Mouse (Mus musculus) small intestine, adult 2 months (tissue): ENCODE measurements around the gene Ephb1. TPM values are rescaled to one million over a fixed set of nuclear protein-coding genes. Genes with fewer than 3 reads are reported as not detected.

Experiments
- H3K27ac ChIP-seq: fragments of 200-500 bp; 2 replicates; pipeline ENCODE4 v1.5.1; 2012; ENCODE audit warnings: low read depth, low read length, control low read depth, inconsistent platforms; ENCODE audit not compliant: insufficient read depth
- H3K27me3 ChIP-seq: fragments of 200-500 bp; 2 replicates; pipeline ENCODE4 v1.6.1; 2012; ENCODE audit warnings: mild to moderate bottlenecking, moderate library complexity, low read length, inconsistent platforms; ENCODE audit not compliant: control insufficient read depth, insufficient read depth
- H3K36me3 ChIP-seq: fragments of 200-500 bp; 2 replicates; pipeline ENCODE4 v1.6.1; 2012; ENCODE audit warnings: mild to moderate bottlenecking, low read length, control low read depth, inconsistent platforms; ENCODE audit not compliant: control insufficient read depth, insufficient read depth
- H3K4me1 ChIP-seq: fragments of 200-500 bp; 2 replicates; pipeline ENCODE4 v1.6.1; 2012; ENCODE audit warnings: low read length, inconsistent platforms, mixed read lengths; ENCODE audit not compliant: control insufficient read depth, insufficient read depth, insufficient read length
- H3K4me3 ChIP-seq: fragments of 200-500 bp; 2 replicates; pipeline ENCODE4 v1.5.1; 2012; ENCODE audit warnings: low read depth, mild to moderate bottlenecking, control low read depth, inconsistent platforms, low read length, moderate library complexity
- CTCF ChIP-seq: fragments of 200-500 bp; IDR thresholded peaks from 2 replicates; pipeline ENCODE4 v1.5.1; 2012; ENCODE audit warnings: low read depth, mild to moderate bottlenecking, control low read depth, inconsistent platforms, low read length, moderate library complexity, mixed read lengths; ENCODE audit not compliant: insufficient replicate concordance, insufficient read length; ENCODE audit errors: extremely low read depth
- POLR2A ChIP-seq: fragments of 200-500 bp; IDR thresholded peaks from 2 replicates; pipeline ENCODE4 v1.6.1; 2012; ENCODE audit warnings: low read depth, mild to moderate bottlenecking, control low read depth, inconsistent platforms, low read length, moderate library complexity
- WGBS: fragments of 180-500 bp; shearing (Covaris S2); methylation state at CpG from one replicate; pipeline ENCODE4 v1.1.7; 2018; 5-methylcytosine and 5-hydroxymethylcytosine counted together
- polyA plus RNA-seq: library from polyadenylated mRNA; depleted of rRNA; stranded (reverse); fragments of >200 nt; gene quantifications from 2 replicates; pipeline ENCODE4 v1.2.3, GENCODE M21; 2012

Ephb1 gene
- polyA plus RNA-seq, 1 experiment, result 1.0 TPM

DNA sequence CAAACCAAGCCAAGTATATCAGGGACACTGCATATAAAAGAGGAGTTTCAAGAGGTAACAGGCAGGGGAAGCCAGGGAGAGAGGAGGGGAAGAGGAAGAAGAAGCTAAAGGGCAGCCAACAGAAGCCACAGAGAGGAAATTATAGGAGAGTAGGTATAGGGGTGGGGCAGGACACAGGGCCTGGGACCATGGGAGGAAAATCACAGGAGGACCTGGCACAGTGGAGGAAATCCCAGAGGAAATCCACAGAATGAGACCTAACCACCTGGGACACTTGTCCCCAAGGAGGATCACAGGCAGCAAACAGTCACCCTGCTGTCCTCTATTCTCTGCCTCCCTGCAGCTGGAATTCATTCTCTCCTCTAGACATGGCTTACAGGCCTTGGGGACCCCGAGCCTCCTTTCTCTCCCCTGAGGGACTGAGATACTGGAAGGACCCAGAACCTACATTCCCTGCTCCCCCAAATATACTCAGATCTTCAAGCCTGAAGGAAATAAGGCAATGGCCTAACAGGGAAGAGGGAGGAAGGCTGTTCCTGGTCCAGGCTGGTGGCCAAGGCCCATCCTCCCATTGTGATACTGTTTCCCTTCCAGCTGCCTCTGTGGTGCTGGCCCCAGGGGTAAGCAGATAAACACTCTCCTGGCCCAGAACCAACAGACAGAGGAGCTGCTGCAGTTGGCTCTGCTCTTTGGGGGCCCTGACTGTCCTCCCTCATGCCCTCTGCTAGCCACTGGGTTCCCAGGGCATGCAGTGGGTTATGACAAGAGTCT, 47.7 kb downstream of the Ephb1 start:
- WGBS, result 52% methylated on average over 1 of the region's 1 CpGs
- Histone ChIP-seq H3K4me3 (no peak overlapping the region), H3K36me3 (no peaks in the 10 kb centered on the region), H3K4me1 (no peaks in the 10 kb centered on the region), H3K27ac (no peak overlapping the region), H3K27me3 (no peaks in the 10 kb centered on the region; the same call in 1 of the 2 replicates)
- TF ChIP-seq CTCF (no peak), POLR2A (no peak)

DNA sequence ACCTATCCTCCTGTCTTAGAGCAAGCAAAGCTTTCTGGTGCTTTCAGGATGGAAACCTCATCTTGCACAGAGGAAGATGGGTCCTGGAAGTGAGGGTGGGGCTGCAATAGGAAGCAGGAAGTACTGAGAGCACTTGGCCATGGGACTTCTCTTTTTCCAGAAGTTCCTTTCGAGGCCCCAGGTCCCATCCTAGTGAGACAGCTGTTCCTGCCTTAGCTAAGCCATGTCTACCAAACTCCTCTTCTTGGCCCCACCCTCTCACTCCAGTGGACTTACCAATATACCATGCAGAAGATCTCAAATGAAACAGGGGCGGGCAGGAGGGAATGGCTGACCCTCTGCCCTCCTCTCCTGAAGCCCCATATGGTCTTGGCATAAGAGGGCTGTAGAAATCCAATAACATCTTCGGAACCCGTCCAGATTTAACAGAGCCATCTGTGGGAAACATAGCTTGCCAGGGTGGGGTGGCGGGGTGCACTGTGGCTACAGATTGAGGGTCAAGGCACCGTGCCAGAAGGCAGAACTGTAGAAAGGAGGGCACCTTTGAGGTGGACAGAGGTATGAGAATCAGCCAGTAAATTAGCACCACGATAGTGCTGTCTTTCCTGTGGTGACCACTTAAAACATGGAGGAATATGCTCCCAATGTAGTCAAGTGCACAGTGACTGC, 48.9 kb downstream of the Ephb1 start:
- 76% methylated on average over 7 of the region's 7 CpGs for WGBS
- Histone ChIP-seq H3K27me3 (no peaks in the 10 kb centered on the region; the same call in 1 of the 2 replicates), H3K4me3 (no peak overlapping the region), H3K27ac (no peak overlapping the region), H3K36me3 (no peaks in the 10 kb centered on the region), H3K4me1 (no peaks in the 10 kb centered on the region)
- TF ChIP-seq CTCF, result no peak
- TF ChIP-seq POLR2A, result no peak

DNA sequence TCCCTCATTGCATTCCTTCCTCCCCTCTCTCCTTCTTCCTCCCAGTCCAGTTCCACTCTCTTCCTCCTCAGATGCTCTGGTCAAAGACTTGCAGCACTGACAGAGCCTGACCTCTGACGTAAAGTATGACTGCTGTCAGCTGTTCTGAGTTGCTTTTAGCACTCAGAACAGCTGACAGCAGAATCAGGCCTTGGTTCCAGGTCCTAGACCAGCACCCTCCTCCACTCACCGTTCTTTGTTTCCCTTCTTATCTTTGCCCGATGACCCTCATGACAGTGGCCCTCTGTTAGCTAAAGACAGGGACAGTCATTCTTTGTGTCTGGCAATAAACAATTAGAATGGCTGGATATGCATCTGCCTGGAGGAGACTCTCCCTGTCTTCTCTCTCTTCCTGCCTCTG, 49.7 kb downstream of the Ephb1 start:
- no peaks in the 10 kb centered on the region for H3K36me3 ChIP-seq
- TF ChIP-seq CTCF (no peak), POLR2A (no peak)
- no peaks in the 10 kb centered on the region; the same call in 1 of the 2 replicates for H3K27me3 ChIP-seq
- H3K4me1 ChIP-seq, result no peaks in the 10 kb centered on the region
- H3K27ac ChIP-seq, result no peak overlapping the region
- no peak overlapping the region for H3K4me3 ChIP-seq
- 26% methylated on average over 3 of the region's 3 CpGs for WGBS

DNA sequence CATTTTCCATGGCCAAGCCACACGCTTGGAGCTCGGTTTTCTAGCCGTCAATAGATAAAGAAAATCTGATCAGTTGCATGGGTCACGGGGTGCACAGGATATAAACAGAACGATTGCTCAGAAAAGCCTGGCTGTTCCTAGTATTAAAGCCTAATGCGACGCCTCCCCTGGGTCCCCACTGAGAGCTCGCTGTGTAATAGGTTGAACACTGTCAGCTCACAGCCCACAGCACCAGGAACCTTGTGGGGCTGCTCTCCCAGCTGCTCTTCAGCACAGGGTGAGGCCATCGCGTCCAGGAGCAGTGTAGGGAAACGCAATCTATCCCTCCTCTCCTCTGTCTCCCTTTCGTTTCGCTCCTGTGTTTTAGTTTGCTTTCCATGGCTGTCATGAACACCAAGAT, 50.6 kb downstream of the Ephb1 start:
- TF ChIP-seq POLR2A, result no peak
- H3K27ac ChIP-seq, result no peak overlapping the region
- 44% methylated on average over 13 of the region's 13 CpGs for WGBS
- no peaks in the 10 kb centered on the region for H3K36me3 ChIP-seq
- no peak overlapping the region for H3K4me3 ChIP-seq
- H3K4me1 ChIP-seq, result no peaks in the 10 kb centered on the region
- H3K27me3 ChIP-seq, result no peaks in the 10 kb centered on the region; the same call in 1 of the 2 replicates

DNA sequence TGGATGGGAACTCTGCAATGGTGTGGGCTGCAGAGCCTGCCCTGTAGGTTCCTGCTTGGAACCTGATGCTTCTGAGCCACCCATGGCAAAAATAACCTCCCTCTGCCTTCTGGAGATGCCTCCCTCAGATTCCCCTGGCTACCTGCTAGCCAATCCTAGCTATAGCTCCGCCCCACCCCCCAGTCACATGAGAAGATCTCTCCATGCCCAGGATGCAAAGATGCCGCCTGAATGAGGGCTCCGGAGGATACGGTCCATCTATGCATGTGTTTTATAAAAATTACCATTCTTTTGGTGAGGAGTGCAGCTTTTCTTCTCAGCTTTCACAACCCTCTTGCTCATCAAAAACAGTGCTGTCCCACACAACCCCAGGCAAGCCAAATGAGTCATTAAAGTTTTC, 53.5 kb downstream of the Ephb1 start:
- no peak overlapping the region for H3K27ac ChIP-seq
- WGBS, result 79% methylated on average over 4 of the region's 4 CpGs

DNA sequence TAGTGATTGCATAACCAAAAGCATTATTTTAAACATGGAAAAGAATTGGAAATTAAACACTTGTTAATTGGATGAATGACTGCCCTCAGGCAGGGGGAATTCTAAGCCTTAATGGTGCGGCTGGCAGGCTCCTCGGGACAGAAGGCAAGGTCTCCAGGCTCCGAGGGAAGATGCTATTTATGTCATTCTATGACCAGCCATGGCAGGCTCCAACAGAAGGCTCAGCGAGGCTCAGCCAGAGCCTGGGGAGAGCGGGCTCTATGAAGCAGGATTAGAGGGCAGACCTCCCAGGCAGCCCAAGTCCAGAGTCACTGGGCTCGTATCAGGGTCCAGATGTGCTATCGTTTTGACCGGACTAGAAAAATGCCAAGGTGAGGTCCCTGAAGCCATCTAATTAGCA, 55.8 kb downstream of the Ephb1 start:
- Histone ChIP-seq H3K4me3 (no peak overlapping the region), H3K27me3 (no peaks in the 10 kb centered on the region; the same call in 1 of the 2 replicates), H3K27ac (no peak overlapping the region), H3K36me3 (no peaks in the 10 kb centered on the region), H3K4me1 (no peaks in the 10 kb centered on the region)
- 81% methylated on average over 8 of the region's 8 CpGs for WGBS
- no peak for TF ChIP-seq POLR2A
- TF ChIP-seq CTCF, result no peak

More for the DNA sequence above, 53.5 kb downstream of the Ephb1 start:
- H3K4me3 ChIP-seq, result no peak overlapping the region
- no peaks in the 10 kb centered on the region for H3K4me1 ChIP-seq
- H3K36me3 ChIP-seq, result no peaks in the 10 kb centered on the region
- no peaks in the 10 kb centered on the region; the same call in 1 of the 2 replicates for H3K27me3 ChIP-seq
- TF ChIP-seq POLR2A (no peak), CTCF (no peak)

DNA sequence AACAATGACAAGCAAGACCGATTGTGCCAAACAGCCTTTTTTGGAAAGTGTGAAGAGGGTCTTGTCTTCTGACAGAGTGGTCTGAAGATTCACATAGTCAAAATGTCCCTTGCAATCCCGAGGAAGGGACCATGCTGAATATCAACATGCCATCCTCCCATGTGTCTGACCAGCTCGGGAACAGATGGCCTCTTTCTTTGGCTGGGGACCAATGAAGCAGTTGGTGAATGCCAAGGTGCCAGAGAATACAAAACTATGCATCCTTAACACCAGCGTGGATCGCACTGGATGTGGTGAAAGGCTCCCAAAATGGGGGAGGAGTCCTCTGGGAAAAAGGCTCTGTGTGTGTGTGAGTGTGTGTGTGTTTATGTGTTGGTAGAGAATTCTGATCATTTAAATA, 56.5 kb downstream of the Ephb1 start:
- H3K36me3 ChIP-seq, result no peaks in the 10 kb centered on the region
- no peak overlapping the region for H3K27ac ChIP-seq
- WGBS, result 76% methylated on average over 5 of the region's 5 CpGs
- no peaks in the 10 kb centered on the region for H3K4me1 ChIP-seq
- no peak overlapping the region for H3K4me3 ChIP-seq
- H3K27me3 ChIP-seq, result no peaks in the 10 kb centered on the region
- no peak for TF ChIP-seq CTCF
- no peak for TF ChIP-seq POLR2A
